Comparison of ENCODE assay signal across 11 mouse cellular contexts in the genomic region with DNA sequence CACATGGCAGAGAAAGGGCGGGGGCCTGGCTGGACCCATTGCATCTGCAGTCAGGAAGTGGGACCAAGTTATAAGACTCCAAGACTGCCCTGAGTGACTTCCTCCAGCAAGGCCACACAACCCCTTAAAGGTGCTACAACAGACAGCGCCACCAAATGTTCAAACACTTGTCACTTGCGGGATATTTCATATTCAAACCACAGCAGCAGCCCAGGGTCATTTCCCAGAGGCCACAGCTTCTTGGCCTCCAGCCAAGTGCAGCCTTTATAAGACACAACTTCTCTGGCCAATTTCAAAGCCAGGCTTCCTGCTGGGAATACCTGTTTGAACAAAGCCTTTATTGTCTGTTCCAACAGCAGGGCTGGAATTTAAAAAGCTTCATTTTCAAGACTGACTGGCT.
DNase-seq lines count a peak whose midpoint lies in the region; TF ChIP-seq lines count a peak whose summit lies in the region.
"Had no signal": no experiment of that assay in that cellular context is flagged by ENCODE, and none has a peak within 500 bp of the region (broad histone marks: within the 10 kb centered on the region; RNA-seq: fewer than 3 reads in every experiment).

No protein-coding gene starts in this region.

- no peak overlapping the region for H3K4me3 ChIP-seq in heart, adult 2 months
- H3K4me3 ChIP-seq: embryonic facial prominence, embryonic 15.5 days had no signal

- 52% methylated on average over 3 of the region's 3 CpGs for WGBS in heart, adult 2 months

- intact Hi-C loops in heart, adult 2 months (cut with DNase I) = no loop called here
- intact Hi-C loops in heart, postnatal 25 days (cut with DNase I) = no loop called here
- intact Hi-C loops in heart, postnatal 10 days (cut with DNase I) = no loop called here
- intact Hi-C loops in left cerebral cortex, postnatal 36 days (cut with DNase I) = no loop called here

- H3K9ac ChIP-seq in heart, adult 2 months (ENCODE audit: low read depth, low read length) = no peak overlapping the region
- H3K9ac ChIP-seq: embryonic facial prominence, embryonic 15.5 days had no signal

- TF ChIP-seq POLR2A in heart, adult 2 months (IDR thresholded peaks at IDR 0.05; ENCODE audit: insufficient read depth, low read depth, low read length) = no peak

- peaks cover 3% of the 10 kb centered on the region; the same call in 1 of the 2 replicates for H3K4me1 ChIP-seq in heart, adult 2 months (ENCODE audit: control insufficient read depth, insufficient read depth, low read length)

- TF ChIP-seq EP300 in heart, adult 2 months (IDR thresholded peaks at IDR 0.05; ENCODE audit: insufficient read depth, low read depth, low read length) = no peak

- no peaks in the 10 kb centered on the region for H3K79me2 ChIP-seq in heart, adult 2 months (replicated peaks; ENCODE audit: control insufficient read depth, insufficient read depth, low read length)

- peak; percentile 17; the same call in 1 of the 2 replicates for TF ChIP-seq CTCF in heart, adult 2 months (IDR thresholded peaks at IDR 0.05)

- no peaks in the 10 kb centered on the region for H3K27me3 ChIP-seq in heart, adult 2 months (ENCODE audit: control insufficient read depth, insufficient read depth, low read length)
- H3K27me3 ChIP-seq: embryonic facial prominence, embryonic 15.5 days had no signal

- no peaks in the 10 kb centered on the region for H3K36me3 ChIP-seq in heart, adult 2 months (ENCODE audit: control insufficient read depth, insufficient read depth, low read length)
- H3K36me3 ChIP-seq: embryonic facial prominence, embryonic 15.5 days; G1E had no signal

- no peak overlapping the region for H3K27ac ChIP-seq in heart, adult 2 months
- H3K27ac ChIP-seq: embryonic facial prominence, embryonic 15.5 days had no signal

- DNase-seq in heart, adult 2 months = peak in 1 of 2 experiments; percentile 20
- DNase-seq in heart, postnatal 25 days (ENCODE audit: low spot score) = no peak
- peak; percentile 52 for DNase-seq in retina, postnatal 1 day
- no peak for DNase-seq in retina, embryonic 14.5 days (ENCODE audit: low spot score)
- DNase-seq in heart, postnatal 10 days = peak; percentile 29 to 42
- peak; percentile 73 for DNase-seq in testis, postnatal 10 days (ENCODE audit: low spot score)
- DNase-seq in left cerebral cortex, postnatal 36 days (ENCODE audit: low spot score in 2 of 2) = no peak
- no peak for DNase-seq in thymus, postnatal 14 days
- DNase-seq: liver had no signal

Comparison
In these comparisons a context has a peak if more than half of its experiments do, and no peak if none do; other contexts are left out.
1. DNase-seq: peak in retina, postnatal 1 day (single experiment), heart, postnatal 10 days (2 of 2) and testis, postnatal 10 days (single experiment); none in heart, postnatal 25 days (single experiment), retina, embryonic 14.5 days (single experiment), left cerebral cortex, postnatal 36 days (0 of 2) and thymus, postnatal 14 days (single experiment).